Mouse (Mus musculus) kidney, postnatal 10 days (tissue): ENCODE data around the gene Tmem14c.

Experiments used
- DNase-seq: peaks from one replicate; pipeline ENCODE4 v3.0.0; 2021; ENCODE audit warnings: mixed read lengths

Tmem14c gene

GRCm38 (mm10) chr13:41008946-41009345 is 7.1 kb upstream of the Tmem14c start:
- DNase-seq = no peak

GRCm38 (mm10) chr13:41016797-41017405 is 809 bp downstream of the Tmem14c start:
- no peak for DNase-seq

- no peak for DNase-seq
Measured at GRCm38 (mm10) chr13:41017832-41018231, 1.7 kb downstream of the Tmem14c start.

- no peak for DNase-seq
Measured at GRCm38 (mm10) chr13:41018236-41018635, 2.1 kb downstream of the Tmem14c start.

GRCm38 (mm10) chr13:41018756-41019591 is 2.9 kb downstream of the Tmem14c start:
- DNase-seq = no peak

- no peak for DNase-seq
Measured at GRCm38 (mm10) chr13:41020494-41020893, 4.4 kb downstream of the Tmem14c start.

- no peak for DNase-seq
Measured at GRCm38 (mm10) chr13:41021607-41022006, 5.5 kb downstream of the Tmem14c start.

- no peak for DNase-seq
Measured at GRCm38 (mm10) chr13:41022099-41022498, 6.0 kb downstream of the Tmem14c start.

- no peak for DNase-seq
Measured at GRCm38 (mm10) chr13:41030098-41030497, 14.0 kb downstream of the Tmem14c start.

GRCm38 (mm10) chr13:41042511-41042910 is 26.4 kb downstream of the Tmem14c start:
- no peak for DNase-seq

- no peak for DNase-seq
Measured at GRCm38 (mm10) chr13:41045901-41046300, 29.8 kb downstream of the Tmem14c start.

GRCm38 (mm10) chr13:41047280-41047679 is 31.2 kb downstream of the Tmem14c start:
- no peak for DNase-seq

GRCm38 (mm10) chr13:41051965-41052364 is 35.9 kb downstream of the Tmem14c start:
- DNase-seq = no peak

- DNase-seq = no peak
Measured at GRCm38 (mm10) chr13:41067618-41068017, 51.5 kb downstream of the Tmem14c start.

- no peak for DNase-seq
Measured at GRCm38 (mm10) chr13:41071617-41072016, 55.5 kb downstream of the Tmem14c start.
